Mouse (Mus musculus) right cerebral cortex, postnatal 10 days (tissue): ENCODE data around the gene Fosl2.

Source experiments
- DNase-seq, 2 experiments: peaks; one replicate each; pipeline ENCODE4 v3.0.0; 2021; ENCODE audit warnings: low spot score in 2 of 2

The Fosl2 gene

DNA sequence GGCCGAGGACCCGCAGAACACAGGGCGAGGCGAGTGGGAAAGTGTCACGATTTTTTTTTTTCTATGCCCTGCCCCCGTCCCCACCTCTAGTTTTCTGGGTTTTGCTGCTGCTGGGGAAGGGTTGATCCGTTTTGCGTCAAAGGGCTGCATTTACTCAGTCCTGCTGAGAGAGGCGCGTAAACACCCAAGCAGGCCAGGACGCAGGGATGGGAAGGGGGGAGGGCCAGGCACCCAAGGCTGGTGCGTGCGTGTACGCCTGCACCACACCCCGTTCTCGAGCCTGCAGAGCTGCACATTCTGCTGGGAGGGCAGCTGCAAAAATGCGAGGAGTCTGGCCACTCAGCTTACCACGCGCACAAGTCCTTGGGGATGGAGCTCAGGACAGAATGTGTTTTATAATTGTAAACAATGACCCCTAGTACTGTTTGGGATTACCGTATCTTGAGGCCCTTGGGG, 2.0 kb upstream of the Fosl2 start:
- peak; percentile 76 to 83 for DNase-seq

GRCm38 (mm10) chr5:32134051-32134732, 1.4 kb upstream of the Fosl2 start:
- DNase-seq: peak in 1 of 2 experiments; percentile 50

- no peak for DNase-seq
Observed at GRCm38 (mm10) chr5:32134903-32135335, 682 bp upstream of the Fosl2 start.

DNA sequence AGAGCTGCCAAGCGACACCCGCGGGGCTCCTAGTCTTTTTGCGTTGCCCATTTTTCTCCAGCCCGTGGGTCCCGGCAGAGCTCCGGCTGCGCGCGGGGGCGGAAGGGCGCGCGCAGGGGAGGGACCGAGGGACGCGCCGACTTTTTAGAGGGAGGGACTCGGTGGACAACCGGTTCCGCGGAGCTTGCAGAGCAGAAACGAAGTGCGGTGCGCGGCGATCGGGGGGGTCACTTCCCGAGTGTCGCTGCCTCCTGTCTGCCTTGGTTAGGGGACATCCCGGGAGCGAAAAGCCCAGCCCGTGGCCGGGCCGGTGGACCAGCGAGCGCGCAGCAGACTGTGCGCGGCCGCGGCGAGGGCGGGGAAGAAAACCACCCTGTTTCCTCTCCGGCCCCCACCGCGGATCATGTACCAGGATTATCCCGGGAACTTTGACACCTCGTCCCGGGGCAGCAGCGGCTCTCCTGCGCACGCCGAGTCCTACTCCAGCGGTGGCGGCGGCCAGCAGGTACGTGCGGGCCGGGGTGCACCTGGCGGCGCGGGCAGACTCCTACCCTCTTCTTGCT, 781 bp downstream of the Fosl2 start:
- DNase-seq: peak; percentile 53 to 62

- no peak for DNase-seq
Observed at GRCm38 (mm10) chr5:32137106-32137522, 1.5 kb downstream of the Fosl2 start.

- DNase-seq: no peak
Observed at GRCm38 (mm10) chr5:32138446-32139195, 3.0 kb downstream of the Fosl2 start.

GRCm38 (mm10) chr5:32139516-32140037, 4.0 kb downstream of the Fosl2 start:
- peak; percentile 40 to 43 for DNase-seq

GRCm38 (mm10) chr5:32141899-32142298, 6.3 kb downstream of the Fosl2 start:
- no peak for DNase-seq

GRCm38 (mm10) chr5:32143433-32143970, 7.9 kb downstream of the Fosl2 start:
- no peak for DNase-seq

DNA sequence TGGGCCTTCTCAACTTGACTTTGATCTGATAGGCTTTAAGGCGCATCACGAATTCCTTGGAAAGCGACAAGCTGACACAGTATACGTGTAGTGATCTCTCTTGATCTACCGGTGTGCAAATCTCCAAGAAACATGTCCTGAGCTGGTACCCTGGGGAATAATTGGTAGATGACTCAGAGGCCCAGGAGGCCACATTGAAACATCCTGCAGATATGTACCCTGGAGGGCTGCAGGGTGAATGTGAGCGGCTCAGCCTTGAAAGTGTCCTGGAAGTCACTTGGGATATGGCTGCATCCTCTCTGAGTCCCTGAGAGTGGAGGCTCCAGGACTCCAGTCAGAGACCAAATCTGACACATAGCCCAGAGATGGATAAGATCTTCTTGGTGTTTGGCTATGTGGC, 10.7 kb downstream of the Fosl2 start:
- no peak for DNase-seq

DNA sequence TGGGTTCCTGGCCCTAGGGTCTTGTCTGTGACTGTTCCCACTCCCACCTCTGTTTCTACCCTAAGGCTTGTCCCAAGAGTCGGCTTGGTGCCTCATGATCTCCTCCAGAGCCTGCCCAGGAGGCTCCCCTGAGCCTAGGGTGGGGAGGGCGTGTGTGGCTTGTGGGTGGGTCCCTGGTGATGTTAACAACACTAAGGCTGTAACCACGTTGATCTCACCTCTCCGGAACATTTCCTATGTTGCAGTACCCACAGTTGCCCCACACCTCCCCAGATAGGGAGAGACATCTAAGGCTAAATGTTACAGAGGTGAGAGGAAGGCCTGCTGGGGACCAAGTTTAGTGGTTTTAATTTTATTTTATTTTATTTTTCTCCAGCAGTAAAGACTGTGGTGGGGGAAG, 13.0 kb downstream of the Fosl2 start:
- DNase-seq: no peak

- no peak for DNase-seq
Observed at GRCm38 (mm10) chr5:32151244-32151643, 15.6 kb downstream of the Fosl2 start.

DNA sequence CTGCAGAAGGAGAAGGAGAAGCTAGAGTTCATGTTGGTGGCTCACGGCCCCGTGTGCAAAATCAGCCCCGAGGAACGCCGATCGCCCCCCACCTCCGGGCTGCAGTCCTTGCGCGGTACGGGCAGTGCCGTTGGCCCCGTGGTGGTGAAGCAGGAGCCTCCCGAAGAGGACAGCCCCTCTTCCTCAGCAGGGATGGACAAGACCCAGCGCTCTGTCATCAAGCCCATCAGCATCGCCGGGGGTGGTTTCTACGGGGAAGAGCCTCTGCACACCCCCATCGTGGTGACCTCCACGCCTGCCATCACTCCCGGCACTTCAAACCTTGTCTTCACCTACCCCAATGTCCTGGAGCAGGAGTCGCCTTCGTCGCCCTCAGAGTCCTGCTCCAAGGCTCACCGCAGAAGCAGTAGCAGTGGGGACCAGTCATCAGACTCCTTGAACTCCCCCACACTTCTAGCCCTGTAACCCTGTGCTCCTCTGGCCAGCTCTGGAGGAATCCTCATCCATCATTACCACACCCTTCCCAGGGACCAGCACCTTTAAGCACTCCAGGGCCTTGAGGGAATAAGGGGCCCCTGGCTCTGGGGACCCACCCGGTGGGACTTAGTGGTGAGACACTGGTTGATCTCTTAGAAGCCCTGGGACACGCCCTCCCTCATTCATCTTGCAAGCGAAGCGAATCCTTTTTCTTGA, 17.3 kb downstream of the Fosl2 start:
- DNase-seq: no peak

GRCm38 (mm10) chr5:32153418-32153740, 17.8 kb downstream of the Fosl2 start:
- DNase-seq: no peak

- no peak for DNase-seq
Observed at GRCm38 (mm10) chr5:32153791-32154490, 18.3 kb downstream of the Fosl2 start.

DNA sequence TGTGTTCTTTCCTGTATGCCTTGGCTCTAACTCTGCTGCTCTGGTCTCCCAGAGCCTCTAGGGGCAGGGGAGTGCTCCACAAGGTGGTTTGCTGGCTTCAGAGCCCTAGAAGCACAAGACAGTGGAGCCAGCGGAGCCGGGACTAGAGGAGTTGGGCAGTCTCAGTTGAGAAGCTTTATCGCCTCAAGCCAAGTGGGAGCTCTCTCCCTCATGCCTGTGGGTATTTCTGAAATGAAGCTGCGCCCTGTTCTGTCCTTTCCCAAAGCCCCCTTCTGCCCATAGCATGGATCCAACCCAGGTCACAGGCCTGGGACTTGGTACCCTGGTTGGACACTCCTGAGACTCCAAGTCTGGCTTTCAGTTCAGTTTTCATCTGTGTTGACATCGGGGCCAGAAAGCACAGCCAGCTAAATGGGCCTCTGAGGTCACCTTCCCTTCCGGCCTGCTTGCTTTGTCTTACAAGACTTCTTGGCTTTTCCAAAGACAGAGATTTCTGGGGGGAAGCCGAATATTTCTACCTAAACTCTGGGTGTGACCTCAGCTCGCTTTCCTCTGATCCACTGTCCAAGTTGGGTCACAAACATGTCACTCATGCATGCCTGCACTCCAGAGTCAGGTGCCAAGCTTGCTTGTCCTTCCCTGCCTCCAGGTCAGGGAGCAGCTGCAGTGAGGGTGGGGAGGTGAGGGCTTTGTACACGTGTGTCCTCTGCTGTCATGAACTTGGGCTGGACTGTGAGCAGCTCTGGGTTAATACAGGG, 19.5 kb downstream of the Fosl2 start:
- DNase-seq: no peak

DNA sequence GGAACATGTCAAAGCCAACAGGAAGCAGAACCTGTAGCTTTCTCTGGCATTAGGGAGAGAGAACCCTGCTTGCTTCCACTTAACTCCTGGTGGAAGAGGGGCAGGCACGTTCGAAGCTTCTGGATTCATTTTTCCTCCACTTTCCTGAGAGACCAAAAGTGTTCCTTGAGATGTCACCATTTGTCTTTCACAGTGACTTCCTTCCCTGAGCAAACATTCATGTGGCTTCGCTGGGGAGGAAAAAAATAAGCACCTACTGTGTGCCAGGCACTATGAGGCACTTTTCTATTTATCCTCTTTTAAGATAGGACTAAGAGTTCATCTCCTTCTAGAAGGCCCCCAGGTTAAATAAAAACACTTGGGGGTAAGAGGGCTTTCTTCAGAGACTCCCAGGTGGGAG, 20.3 kb downstream of the Fosl2 start:
- DNase-seq: no peak

GRCm38 (mm10) chr5:32163478-32164043, 28.0 kb downstream of the Fosl2 start:
- DNase-seq: no peak

DNA sequence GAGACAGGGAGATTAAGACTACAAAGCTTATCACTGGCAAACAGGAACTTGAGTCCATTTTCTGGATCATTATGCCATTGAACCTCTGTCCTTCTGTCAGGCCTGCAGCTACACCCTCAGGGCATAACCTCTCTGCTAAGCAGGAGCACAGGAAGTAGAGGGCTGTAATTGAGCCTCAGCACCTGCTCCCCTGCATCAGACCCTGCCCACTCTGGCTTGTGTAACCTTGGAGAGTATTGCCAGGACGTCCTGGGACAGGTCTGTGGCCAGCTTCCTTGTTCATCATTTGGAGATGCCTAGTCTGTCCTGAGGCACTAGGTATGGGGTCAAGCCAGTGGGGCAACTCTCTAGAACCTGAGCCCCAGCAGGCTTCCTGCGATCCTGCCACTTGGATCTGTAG, 36.6 kb downstream of the Fosl2 start:
- no peak for DNase-seq

GRCm38 (mm10) chr5:32176800-32177199, 41.2 kb downstream of the Fosl2 start:
- DNase-seq: no peak
